Mouse (Mus musculus): ENCODE data around the gene Rdh16f2. TPM values are rescaled to one million over a fixed set of nuclear protein-coding genes. Genes with fewer than 3 reads are reported as not detected.
"Not testable (repeated sequence)": the region's sequence is repeated elsewhere in the genome, so short reads cannot be mapped to it uniquely, and the experiment has no call there.

The Rdh16f2 gene
- polyA plus RNA-seq, 1 experiment = not detected

DNA sequence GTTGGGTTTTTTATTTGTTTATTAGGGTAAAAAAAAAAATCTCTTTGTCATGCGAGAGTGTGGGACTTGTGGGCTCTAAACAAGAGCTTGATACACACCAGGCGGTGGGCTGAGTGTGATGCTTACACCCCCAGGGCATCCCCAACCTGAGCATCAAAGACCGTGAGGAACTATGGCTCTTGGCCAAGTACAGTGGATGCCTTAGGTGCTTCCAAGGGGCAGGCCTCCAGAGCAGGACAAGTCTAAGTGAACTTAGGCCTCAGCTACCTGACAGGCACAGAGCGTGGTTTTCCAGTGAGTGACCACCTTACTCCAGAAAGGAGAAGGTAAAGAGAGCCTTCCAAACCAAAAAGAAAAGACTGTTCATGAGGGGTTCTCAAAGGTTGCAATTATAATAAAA is 20.7 kb downstream of the Rdh16f2 start:
- H3K4me1 ChIP-seq (ENCODE audit: control insufficient read depth, insufficient read depth, low read length) = no peaks in the 10 kb centered on the region
- no peak overlapping the region for H3K4me3 ChIP-seq (ENCODE audit: insufficient read depth, low read length)
- no peak overlapping the region for H3K27ac ChIP-seq (ENCODE audit: insufficient read depth, low read depth, low read length)
- TF ChIP-seq POLR2A (IDR thresholded peaks at IDR 0.05; ENCODE audit: borderline replicate concordance, low read depth, low read length) (no peak), CTCF (IDR thresholded peaks at IDR 0.05; ENCODE audit: low read depth, low read length) (no peak)

GRCm38 (mm10) chr10:127888605-127889004 is 22.3 kb downstream of the Rdh16f2 start, which contains the start of gene Rdh7:
Rdh7 (minus strand) TSS chr10:127888817.
- Histone ChIP-seq H3K27ac (ENCODE audit: insufficient read depth, low read depth, low read length) (no peak within 1 kb of the TSS), H3K4me3 (ENCODE audit: insufficient read depth, low read length) (no peak within 1 kb of the TSS), H3K4me1 (ENCODE audit: control insufficient read depth, insufficient read depth, low read length) (no peaks in the 10 kb centered on the region)
- TF ChIP-seq CTCF (IDR thresholded peaks at IDR 0.05; ENCODE audit: low read depth, low read length) (no peak), POLR2A (IDR thresholded peaks at IDR 0.05; ENCODE audit: borderline replicate concordance, low read depth, low read length) (no peak)

DNA sequence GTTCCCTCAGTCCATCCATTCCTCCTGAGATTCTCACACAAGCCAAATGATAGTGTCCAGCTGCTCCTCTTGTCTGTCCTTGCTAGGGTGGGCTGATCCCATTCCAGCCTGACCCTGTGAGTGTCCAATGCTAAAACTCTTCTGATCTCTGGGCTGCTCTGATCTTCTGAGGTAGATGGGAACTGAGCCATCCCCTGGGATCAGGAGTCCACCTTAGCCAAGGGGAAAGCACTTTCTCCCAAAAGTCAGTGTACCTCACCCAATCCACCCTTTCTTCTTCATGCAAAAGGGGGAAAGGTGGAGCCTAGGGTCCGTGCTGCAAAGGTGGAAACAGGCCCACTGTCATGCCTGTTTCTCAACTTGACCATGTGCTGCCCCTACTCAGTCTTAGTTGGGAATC is 25.2 kb downstream of the Rdh16f2 start:
- TF ChIP-seq POLR2A (IDR thresholded peaks at IDR 0.05; ENCODE audit: borderline replicate concordance, low read depth, low read length) = no peak
- no peak for TF ChIP-seq CTCF (IDR thresholded peaks at IDR 0.05; ENCODE audit: low read depth, low read length)

GRCm38 (mm10) chr10:127893163-127894022 is 27.1 kb downstream of the Rdh16f2 start:
- not testable (repeated sequence) for H3K4me1 ChIP-seq (ENCODE audit: control insufficient read depth, insufficient read depth, low read length); H3K27ac ChIP-seq (ENCODE audit: insufficient read depth, low read depth, low read length); H3K4me3 ChIP-seq (ENCODE audit: insufficient read depth, low read length)

More for the DNA sequence above, 25.2 kb downstream of the Rdh16f2 start:
- H3K4me1 ChIP-seq (ENCODE audit: control insufficient read depth, insufficient read depth, low read length) = 0 out of 2 replicates have a peak, but pooled peaks cover 2% of the 10 kb centered on the region
- no peak overlapping the region for H3K27ac ChIP-seq (ENCODE audit: insufficient read depth, low read depth, low read length)
- no peak overlapping the region for H3K4me3 ChIP-seq (ENCODE audit: insufficient read depth, low read length)

DNA sequence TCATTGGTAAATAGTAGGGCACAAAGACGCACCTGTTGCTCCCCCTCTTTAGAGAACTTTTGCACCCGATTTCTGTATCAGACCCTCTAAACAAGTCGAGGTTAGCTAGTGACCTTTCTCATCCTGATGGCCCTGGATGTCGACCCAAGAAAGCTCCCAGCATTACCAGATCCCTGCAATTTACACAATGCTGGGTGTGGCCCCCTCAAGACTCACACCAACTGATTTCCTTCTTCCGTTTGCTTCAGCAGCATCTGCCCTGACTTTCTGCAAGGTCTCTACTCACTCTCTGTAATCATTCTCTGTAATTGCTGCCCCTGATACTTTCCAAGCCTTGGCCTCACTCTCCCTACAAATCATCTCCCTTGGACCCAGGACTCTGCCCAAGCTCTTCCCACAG is 30.4 kb downstream of the Rdh16f2 start:
- Histone ChIP-seq H3K4me3 (ENCODE audit: insufficient read depth, low read length) (no peak overlapping the region), H3K27ac (ENCODE audit: insufficient read depth, low read depth, low read length) (no peak overlapping the region), H3K4me1 (ENCODE audit: control insufficient read depth, insufficient read depth, low read length) (0 out of 2 replicates have a peak, but pooled peaks cover 2% of the 10 kb centered on the region)
- TF ChIP-seq CTCF (IDR thresholded peaks at IDR 0.05; ENCODE audit: low read depth, low read length) = no peak
- TF ChIP-seq POLR2A (IDR thresholded peaks at IDR 0.05; ENCODE audit: borderline replicate concordance, low read depth, low read length) = no peak

DNA sequence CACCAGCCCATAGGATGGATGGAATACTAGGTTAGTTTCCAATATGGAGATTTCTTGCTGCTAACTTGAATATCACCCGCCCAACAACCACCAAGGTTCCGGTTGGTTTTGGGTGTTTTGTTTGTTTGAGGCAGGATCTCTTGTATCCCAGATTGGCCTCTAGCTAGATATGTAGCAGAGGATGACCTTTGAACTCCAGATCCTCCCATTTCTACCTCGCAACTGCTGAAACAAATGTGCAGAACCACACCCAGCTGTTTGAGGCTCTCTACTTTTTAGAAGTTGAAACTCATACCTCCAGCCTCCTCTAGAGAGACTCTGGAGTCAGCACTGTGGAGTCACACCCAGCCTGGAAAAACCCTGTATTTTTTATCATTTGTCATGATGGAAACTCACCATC is 31.2 kb downstream of the Rdh16f2 start:
- Histone ChIP-seq H3K4me1 (ENCODE audit: control insufficient read depth, insufficient read depth, low read length) (0 out of 2 replicates have a peak, but pooled peaks cover 2% of the 10 kb centered on the region), H3K27ac (ENCODE audit: insufficient read depth, low read depth, low read length) (no peak overlapping the region), H3K4me3 (ENCODE audit: insufficient read depth, low read length) (no peak overlapping the region)
- no peak for TF ChIP-seq CTCF (IDR thresholded peaks at IDR 0.05; ENCODE audit: low read depth, low read length)
- TF ChIP-seq POLR2A (IDR thresholded peaks at IDR 0.05; ENCODE audit: borderline replicate concordance, low read depth, low read length) = no peak

GRCm38 (mm10) chr10:127898218-127898617 is 31.9 kb downstream of the Rdh16f2 start, which contains the start of gene Sdr9c7:
Sdr9c7 (plus strand) TSS chr10:127898518.
- TF ChIP-seq POLR2A (IDR thresholded peaks at IDR 0.05; ENCODE audit: borderline replicate concordance, low read depth, low read length) = no peak
- no peak for TF ChIP-seq CTCF (IDR thresholded peaks at IDR 0.05; ENCODE audit: low read depth, low read length)
- Histone ChIP-seq H3K27ac (ENCODE audit: insufficient read depth, low read depth, low read length) (no peak within 1 kb of the TSS), H3K4me3 (ENCODE audit: insufficient read depth, low read length) (no peak within 1 kb of the TSS), H3K4me1 (ENCODE audit: control insufficient read depth, insufficient read depth, low read length) (0 out of 2 replicates have a peak, but pooled peaks cover 2% of the 10 kb centered on the region)

DNA sequence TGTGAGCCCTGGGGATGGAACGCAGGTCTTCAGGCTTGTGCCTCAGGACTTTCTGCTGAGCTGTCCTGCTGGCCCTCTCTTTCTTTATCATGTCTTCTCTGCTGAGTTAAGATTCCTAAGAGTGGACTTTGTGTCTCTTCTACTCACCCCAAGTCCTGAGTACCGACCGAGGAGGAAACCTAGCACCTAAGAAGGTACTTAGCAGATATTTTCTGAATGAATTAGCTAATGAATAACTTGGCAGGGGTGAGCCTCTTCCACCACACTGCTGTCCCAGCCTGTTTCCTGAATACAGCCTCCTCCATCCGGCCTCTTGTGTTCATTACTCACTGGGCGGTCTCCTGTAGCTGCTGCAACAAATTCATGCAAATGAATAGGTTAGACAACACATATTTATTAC is 33.5 kb downstream of the Rdh16f2 start:
- no peaks in the 10 kb centered on the region for H3K4me1 ChIP-seq (ENCODE audit: control insufficient read depth, insufficient read depth, low read length)
- H3K4me3 ChIP-seq (ENCODE audit: insufficient read depth, low read length) = no peak overlapping the region
- no peak overlapping the region for H3K27ac ChIP-seq (ENCODE audit: insufficient read depth, low read depth, low read length)
- no peak for TF ChIP-seq POLR2A (IDR thresholded peaks at IDR 0.05; ENCODE audit: borderline replicate concordance, low read depth, low read length)
- TF ChIP-seq CTCF (IDR thresholded peaks at IDR 0.05; ENCODE audit: low read depth, low read length) = no peak

- TF ChIP-seq CTCF (IDR thresholded peaks at IDR 0.05; ENCODE audit: low read depth, low read length) (no peak), POLR2A (IDR thresholded peaks at IDR 0.05; ENCODE audit: borderline replicate concordance, low read depth, low read length) (no peak)
- Histone ChIP-seq H3K27ac (ENCODE audit: insufficient read depth, low read depth, low read length) (no peak overlapping the region), H3K4me3 (ENCODE audit: insufficient read depth, low read length) (no peak overlapping the region), H3K4me1 (ENCODE audit: control insufficient read depth, insufficient read depth, low read length) (no peaks in the 10 kb centered on the region)
Observed at GRCm38 (mm10) chr10:127901751-127902150, 35.5 kb downstream of the Rdh16f2 start.

DNA sequence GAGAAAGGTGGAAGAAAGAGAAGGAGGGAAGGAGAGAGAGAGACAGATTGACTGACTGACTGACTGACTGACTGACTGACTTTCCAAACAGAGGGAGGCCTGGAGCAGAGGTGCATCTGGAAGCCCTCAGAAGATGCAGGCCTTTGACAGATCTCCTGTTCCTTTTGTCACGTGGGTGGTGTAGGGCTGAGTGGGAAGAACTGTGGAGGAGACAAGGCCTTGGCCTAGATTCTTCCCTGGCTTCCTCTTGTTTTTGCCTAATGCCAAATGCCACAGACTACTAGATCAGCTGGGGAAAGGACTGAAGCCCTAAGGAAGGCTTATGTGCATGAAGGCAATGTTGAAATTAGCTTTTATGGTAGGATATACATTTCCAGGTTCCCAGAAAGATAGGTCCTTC is 36.8 kb downstream of the Rdh16f2 start:
- TF ChIP-seq CTCF (IDR thresholded peaks at IDR 0.05; ENCODE audit: low read depth, low read length) (no peak), POLR2A (IDR thresholded peaks at IDR 0.05; ENCODE audit: borderline replicate concordance, low read depth, low read length) (no peak)
- H3K4me3 ChIP-seq (ENCODE audit: insufficient read depth, low read length) = no peak overlapping the region
- H3K4me1 ChIP-seq (ENCODE audit: control insufficient read depth, insufficient read depth, low read length) = no peaks in the 10 kb centered on the region
- H3K27ac ChIP-seq (ENCODE audit: insufficient read depth, low read depth, low read length) = no peak overlapping the region

All from bone marrow macrophage, adult 2 months (primary cell).